Mouse (Mus musculus) kidney, embryonic 14.5 days (tissue): ENCODE measurements around the gene H3f3b. TPM values are rescaled to one million over a fixed set of nuclear protein-coding genes. Genes with fewer than 3 reads are reported as not detected.
"Not testable (repeated sequence)": the region's sequence is repeated elsewhere in the genome, so short reads cannot be mapped to it uniquely, and the experiment has no call there.

Experiments used
- ATAC-seq: fragments of 200-750 bp; cut with Nextera tagmentation; 2 replicates; pipeline ENCODE4 v1.8.0; 2017; ENCODE audit warnings: moderate number of reproducible peaks, mild to moderate bottlenecking, moderate TSS enrichment, moderate library complexity; ENCODE audit not compliant: low FRiP score, low TSS enrichment
- H3K27ac ChIP-seq: fragments of 300-500 bp; sonication (generic); 2 replicates; pipeline ENCODE4 v1.5.1; 2014; ENCODE audit warnings: low read depth, mild to moderate bottlenecking, low read length, moderate library complexity, mixed read lengths
- H3K27me3 ChIP-seq: fragments of 300-500 bp; sonication (generic); 2 replicates; pipeline ENCODE4 v1.6.1; 2014; ENCODE audit warnings: mild to moderate bottlenecking, low read length; ENCODE audit not compliant: control insufficient read depth, insufficient read depth
- H3K36me3 ChIP-seq: fragments of 300-500 bp; sonication (generic); 2 replicates; pipeline ENCODE4 v1.6.1; 2014; ENCODE audit warnings: low read length, mixed read lengths; ENCODE audit not compliant: control insufficient read depth, insufficient read depth
- H3K4me1 ChIP-seq: fragments of 300-500 bp; sonication (generic); 2 replicates; pipeline ENCODE4 v1.6.1; 2014; ENCODE audit warnings: low read length, mixed read lengths; ENCODE audit not compliant: control insufficient read depth, insufficient read depth
- H3K4me2 ChIP-seq: fragments of 300-500 bp; sonication (generic); replicated peaks from 2 replicates; pipeline ENCODE4 v1.6.1; 2014; ENCODE audit warnings: low read depth, mild to moderate bottlenecking, low read length
- H3K4me3 ChIP-seq: fragments of 300-500 bp; sonication (generic); 2 replicates; pipeline ENCODE4 v1.5.1; 2014; ENCODE audit warnings: mild to moderate bottlenecking, low read length
- H3K9ac ChIP-seq: fragments of 300-500 bp; sonication (generic); 2 replicates; pipeline ENCODE4 v1.6.1; 2014; ENCODE audit warnings: low read depth, mild to moderate bottlenecking, low read length, moderate library complexity
- H3K9me3 ChIP-seq: fragments of 300-500 bp; sonication (generic); 2 replicates; pipeline ENCODE4 v1.6.1; 2016; ENCODE audit warnings: low read length; ENCODE audit not compliant: control insufficient read depth
- WGBS: fragments of 180-500 bp; shearing (Covaris S2); extraction: QIAGEN DNeasy Blood & Tissue Kit; methylation state at CpG from one replicate; pipeline ENCODE4 v1.1.7; 2014; 5-methylcytosine and 5-hydroxymethylcytosine counted together
- polyA plus RNA-seq: library from polyadenylated mRNA; unstranded; fragments of >200 nt; fragmentation: Nextera tagmentation; extraction: Ambion mirVana; gene quantifications from 2 replicates; pipeline ENCODE4 v1.2.1, GENCODE M21; 2014

H3f3b gene
- polyA plus RNA-seq, 1 experiment from 2014 or later: 1,881 TPM

DNA sequence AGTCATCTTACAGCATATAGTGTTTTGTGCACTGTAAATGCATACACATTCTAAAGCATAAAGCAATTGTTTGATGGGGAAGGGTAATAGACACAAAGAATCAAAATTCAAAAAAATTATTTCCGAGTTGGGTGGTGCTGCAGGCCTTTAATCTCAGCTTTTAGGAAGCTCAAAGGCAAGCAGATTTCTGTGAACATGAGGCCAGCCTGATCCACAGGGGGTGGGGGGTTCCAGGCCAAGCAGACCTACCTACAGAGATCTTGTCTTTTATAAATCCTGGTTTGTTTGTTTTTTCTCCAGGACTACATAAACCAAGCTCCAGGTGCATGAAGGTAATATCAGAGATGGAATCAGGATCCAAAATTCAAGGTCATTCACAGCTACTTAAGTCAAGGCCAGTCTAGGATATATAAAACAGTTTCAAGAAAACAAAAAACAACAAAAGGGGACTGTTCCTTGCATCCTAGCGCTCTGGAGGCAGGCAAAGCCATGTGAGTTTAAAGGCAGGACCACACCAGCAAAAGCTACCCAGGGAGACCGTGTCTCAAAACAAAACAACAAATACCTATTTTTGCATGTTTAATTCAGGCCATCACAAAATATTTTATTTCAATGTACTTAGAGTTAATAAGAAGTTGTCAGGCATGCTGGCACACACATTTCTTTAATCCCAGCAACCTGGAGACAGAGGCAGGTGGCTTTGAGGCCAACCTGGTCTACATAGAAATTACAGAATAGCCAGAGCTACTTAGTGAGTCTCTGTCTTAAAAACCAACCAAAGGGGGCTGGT lies 2.5 kb downstream of the H3f3b start:
- H3K27ac ChIP-seq: no peak overlapping the region; the same call in 1 of the 2 replicates
- 0 out of 2 replicates have a peak, but pooled peaks cover 7% of the 10 kb centered on the region for H3K4me1 ChIP-seq
- H3K27me3 ChIP-seq: no peaks in the 10 kb centered on the region
- no peak for ATAC-seq
- 91% methylated on average over 3 of the region's 3 CpGs for WGBS
- H3K9me3 ChIP-seq: no peaks in the 10 kb centered on the region
- peaks cover 18% of the 10 kb centered on the region; the same call in 1 of the 2 replicates for H3K36me3 ChIP-seq
- H3K4me3 ChIP-seq: no peak overlapping the region
- no peak overlapping the region for H3K4me2 ChIP-seq
- H3K9ac ChIP-seq: no peak overlapping the region

DNA sequence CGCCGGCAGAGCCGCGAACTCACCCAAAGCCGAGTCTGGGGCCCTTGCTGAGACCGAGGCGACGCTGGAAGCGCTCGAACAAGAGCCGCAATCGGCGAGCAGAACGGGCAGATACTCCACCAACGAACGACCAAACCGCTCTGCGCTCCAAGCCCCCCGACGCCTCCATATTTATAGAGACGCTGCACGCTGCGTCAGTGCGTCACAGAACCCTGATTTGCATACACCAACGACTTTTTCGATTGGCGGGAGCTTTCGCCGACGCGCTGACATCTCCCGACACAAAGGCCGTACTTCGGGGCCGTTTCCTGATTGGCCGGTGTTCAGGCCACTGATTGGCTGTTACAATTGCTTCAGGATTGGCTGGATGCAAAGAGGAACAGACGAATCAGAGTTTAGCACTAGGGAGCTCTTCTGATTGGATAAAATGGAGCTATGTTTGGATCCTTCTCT lies 3.4 kb downstream of the H3f3b start:
- peak; percentile 94 for ATAC-seq
- peaks cover 18% of the 10 kb centered on the region; the same call in 1 of the 2 replicates for H3K36me3 ChIP-seq
- H3K9ac ChIP-seq: peak overlapping the region; percentile 99
- no peaks in the 10 kb centered on the region for H3K9me3 ChIP-seq
- WGBS: under 1% methylated on average over 37 of the region's 37 CpGs
- H3K4me1 ChIP-seq: 0 out of 2 replicates have a peak, but pooled peaks cover 3% of the 10 kb centered on the region
- H3K27ac ChIP-seq: peak overlapping the region; percentile 99
- no peaks in the 10 kb centered on the region for H3K27me3 ChIP-seq
- H3K4me2 ChIP-seq: peak overlapping the region; percentile 19
- H3K4me3 ChIP-seq: peak overlapping the region; percentile 94

DNA sequence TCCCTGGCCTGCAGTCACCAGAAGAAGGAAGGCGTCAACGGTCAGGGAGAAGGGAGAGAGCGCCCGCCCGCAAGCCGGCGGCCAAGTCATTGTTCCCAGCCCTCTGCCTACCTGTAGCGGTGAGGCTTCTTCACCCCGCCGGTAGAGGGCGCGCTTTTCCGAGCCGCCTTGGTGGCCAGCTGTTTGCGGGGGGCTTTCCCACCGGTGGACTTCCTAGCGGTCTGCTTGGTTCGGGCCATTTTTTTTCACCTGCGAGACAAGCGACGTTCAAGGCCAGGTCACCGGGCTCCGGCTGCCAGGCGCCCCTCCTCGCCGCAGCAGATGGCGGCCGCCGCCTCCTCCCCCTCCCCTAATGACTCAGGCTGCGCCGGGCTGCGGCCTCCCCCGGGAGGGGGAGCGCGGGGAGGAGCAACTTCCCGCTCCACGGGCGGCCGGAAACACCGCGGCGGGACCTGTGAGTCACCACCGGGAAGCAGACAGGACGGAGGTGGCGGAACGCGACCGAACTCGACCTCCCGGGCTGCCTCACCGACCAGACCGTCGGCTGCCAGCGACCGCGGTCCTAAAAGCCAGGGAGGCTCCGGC lies 3.9 kb downstream of the H3f3b start:
- H3K36me3 ChIP-seq: peaks cover 18% of the 10 kb centered on the region; the same call in 1 of the 2 replicates
- peak overlapping the region; percentile 99 for H3K9ac ChIP-seq
- WGBS: under 1% methylated on average over 56 of the region's 57 CpGs
- H3K27ac ChIP-seq: peak overlapping the region; percentile 99
- H3K27me3 ChIP-seq: no peaks in the 10 kb centered on the region
- H3K9me3 ChIP-seq: no peaks in the 10 kb centered on the region
- H3K4me2 ChIP-seq: peak overlapping the region; percentile 45
- 0 out of 2 replicates have a peak, but pooled peaks cover 2% of the 10 kb centered on the region for H3K4me1 ChIP-seq
- ATAC-seq: peak; percentile 73
- peak overlapping the region; percentile 94 for H3K4me3 ChIP-seq

- not testable (repeated sequence) for ATAC-seq, H3K27me3 ChIP-seq, H3K9me3 ChIP-seq, H3K4me1 ChIP-seq
- peak overlapping the region; percentile 94 for H3K4me3 ChIP-seq
- H3K27ac ChIP-seq: peak overlapping the region; percentile 99
- H3K4me2 ChIP-seq: peak overlapping the region; percentile 47
- 6% methylated on average over 18 of the region's 18 CpGs for WGBS
- peak overlapping the region; percentile 99 for H3K9ac ChIP-seq
- H3K36me3 ChIP-seq: peaks cover 18% of the 10 kb centered on the region; the same call in 1 of the 2 replicates
Measured at GRCm38 (mm10) chr11:116023074-116023770, 4.5 kb downstream of the H3f3b start.

DNA sequence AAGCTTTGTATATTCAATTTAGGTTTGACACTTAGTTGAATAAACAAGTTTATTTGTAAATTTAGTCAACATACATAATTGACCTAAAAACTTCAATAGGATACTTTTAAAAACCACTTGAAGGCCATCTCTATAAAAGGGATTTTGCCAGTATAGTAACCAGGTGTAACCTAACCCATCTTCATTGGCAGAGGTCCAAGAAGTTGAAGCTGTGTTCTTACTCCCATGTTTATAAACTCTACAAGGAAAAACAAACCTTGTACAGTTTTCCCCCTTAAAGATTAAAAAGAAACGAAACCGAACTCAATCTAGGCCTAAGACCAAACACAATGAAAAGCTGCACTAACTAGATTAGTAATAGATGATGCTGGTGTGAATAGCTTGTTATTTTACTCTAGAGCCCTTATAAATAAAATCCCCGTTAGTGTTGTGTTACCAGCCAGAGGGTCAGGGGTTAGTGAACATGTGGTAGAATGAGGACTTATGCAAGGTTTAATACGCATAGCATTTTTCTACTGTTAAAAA lies 5.4 kb downstream of the H3f3b start:
- no peaks in the 10 kb centered on the region for H3K27me3 ChIP-seq
- H3K9ac ChIP-seq: 0 out of 2 replicates have a peak overlapping the region, but pooled peaks have one; percentile 13
- H3K36me3 ChIP-seq: peaks cover 18% of the 10 kb centered on the region; the same call in 1 of the 2 replicates
- peak overlapping the region; percentile 30 for H3K4me3 ChIP-seq
- 59% methylated on average over 4 of the region's 4 CpGs for WGBS
- H3K9me3 ChIP-seq: no peaks in the 10 kb centered on the region
- H3K4me2 ChIP-seq: peak overlapping the region; percentile 47
- no peak for ATAC-seq
- H3K4me1 ChIP-seq: 0 out of 2 replicates have a peak, but pooled peaks cover 2% of the 10 kb centered on the region
- H3K27ac ChIP-seq: no peak overlapping the region

- Histone ChIP-seq H3K9me3 (no peaks in the 10 kb centered on the region), H3K4me1 (0 out of 2 replicates have a peak, but pooled peaks cover 2% of the 10 kb centered on the region), H3K4me2 (no peak overlapping the region), H3K9ac (no peak overlapping the region), H3K27me3 (no peaks in the 10 kb centered on the region), H3K27ac (no peak overlapping the region), H3K4me3 (peak overlapping the region; percentile 0; the same call in 1 of the 2 replicates), H3K36me3 (peaks cover 18% of the 10 kb centered on the region; the same call in 1 of the 2 replicates)
- WGBS: 80% methylated on average over 6 of the region's 6 CpGs
- ATAC-seq: no peak
Measured at GRCm38 (mm10) chr11:116021328-116022220, 6.2 kb downstream of the H3f3b start.

GRCm38 (mm10) chr11:116020519-116020922 lies 7.2 kb downstream of the H3f3b start:
- no peak overlapping the region for H3K9ac ChIP-seq
- no peak for ATAC-seq
- WGBS: 35% methylated on average over 1 of the region's 1 CpGs
- H3K27me3 ChIP-seq: no peaks in the 10 kb centered on the region
- H3K36me3 ChIP-seq: peaks cover 18% of the 10 kb centered on the region; the same call in 1 of the 2 replicates
- no peak overlapping the region for H3K27ac ChIP-seq
- H3K4me3 ChIP-seq: no peak overlapping the region
- H3K9me3 ChIP-seq: no peaks in the 10 kb centered on the region
- H3K4me2 ChIP-seq: no peak overlapping the region
- 0 out of 2 replicates have a peak, but pooled peaks cover 2% of the 10 kb centered on the region for H3K4me1 ChIP-seq
